Mouse (Mus musculus) liver, postnatal 0 days (tissue): ENCODE results near the gene Pde4dip.

Source experiments
- CTCF ChIP-seq: sonication (generic); IDR thresholded peaks from 2 replicates; pipeline ENCODE4 v1.5.1; 2016; ENCODE audit warnings: antibody characterized with exemption, low read depth
- EP300 ChIP-seq: IDR thresholded peaks from 2 replicates; pipeline ENCODE4 v1.6.1; 2016; ENCODE audit warnings: antibody characterized with exemption, low read depth, mild to moderate bottlenecking

DNA sequence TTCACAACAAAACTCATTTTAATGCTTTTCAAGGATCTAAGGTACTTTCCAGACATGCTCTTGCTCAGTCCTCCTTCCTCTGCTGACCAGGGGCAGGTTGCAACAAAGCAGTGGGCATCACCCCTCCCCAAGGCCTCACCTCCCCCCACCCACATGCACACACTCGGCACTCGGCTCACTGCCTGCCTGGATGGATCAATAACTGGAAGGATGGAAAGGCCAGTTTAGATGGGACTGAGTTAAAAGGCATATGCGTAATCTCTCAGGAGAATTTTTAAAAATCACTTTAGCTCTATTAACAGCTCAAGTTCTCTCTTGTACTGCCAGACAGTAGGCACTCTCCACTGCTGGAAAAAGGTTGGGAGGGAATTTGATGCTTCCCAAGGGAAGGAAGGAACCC lies 40.9 kb downstream of the Pde4dip start:
- TF ChIP-seq CTCF, result no peak
- TF ChIP-seq EP300, result no peak
